Mouse (Mus musculus): ENCODE measurements around the gene Ube2e2. TPM values are rescaled to one million over a fixed set of nuclear protein-coding genes. Genes with fewer than 3 reads are reported as not detected.
"Not testable (repeated sequence)": the region's sequence is repeated elsewhere in the genome, so short reads cannot be mapped to it uniquely, and the experiment has no call there.

Ube2e2 gene
- polyA plus RNA-seq, 1 experiment: 118 TPM

DNA sequence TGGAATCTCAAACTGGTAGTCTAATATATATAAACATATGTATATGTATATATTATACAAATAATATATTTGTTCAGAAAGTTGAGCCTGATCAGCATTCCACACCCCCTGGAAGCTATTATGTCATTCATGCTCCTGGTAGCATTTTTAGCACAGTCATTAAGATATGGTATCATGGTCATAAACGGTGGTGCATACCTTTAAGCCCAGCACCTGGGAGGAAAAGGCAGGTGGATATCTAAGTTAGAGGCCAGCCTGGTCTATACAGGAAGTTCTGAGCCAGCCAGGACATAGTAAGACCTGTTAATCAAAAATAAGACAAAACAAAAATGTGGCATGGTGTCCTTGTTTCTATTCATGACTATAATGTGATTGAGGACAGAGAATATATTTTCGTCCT is 140.1 kb downstream of the Ube2e2 start:
- DNase-seq (ENCODE audit: low read depth): no peak

GRCm38 (mm10) chr14:18731154-18731553 is 162.9 kb downstream of the Ube2e2 start:
- no peak for DNase-seq (ENCODE audit: low read depth)

DNA sequence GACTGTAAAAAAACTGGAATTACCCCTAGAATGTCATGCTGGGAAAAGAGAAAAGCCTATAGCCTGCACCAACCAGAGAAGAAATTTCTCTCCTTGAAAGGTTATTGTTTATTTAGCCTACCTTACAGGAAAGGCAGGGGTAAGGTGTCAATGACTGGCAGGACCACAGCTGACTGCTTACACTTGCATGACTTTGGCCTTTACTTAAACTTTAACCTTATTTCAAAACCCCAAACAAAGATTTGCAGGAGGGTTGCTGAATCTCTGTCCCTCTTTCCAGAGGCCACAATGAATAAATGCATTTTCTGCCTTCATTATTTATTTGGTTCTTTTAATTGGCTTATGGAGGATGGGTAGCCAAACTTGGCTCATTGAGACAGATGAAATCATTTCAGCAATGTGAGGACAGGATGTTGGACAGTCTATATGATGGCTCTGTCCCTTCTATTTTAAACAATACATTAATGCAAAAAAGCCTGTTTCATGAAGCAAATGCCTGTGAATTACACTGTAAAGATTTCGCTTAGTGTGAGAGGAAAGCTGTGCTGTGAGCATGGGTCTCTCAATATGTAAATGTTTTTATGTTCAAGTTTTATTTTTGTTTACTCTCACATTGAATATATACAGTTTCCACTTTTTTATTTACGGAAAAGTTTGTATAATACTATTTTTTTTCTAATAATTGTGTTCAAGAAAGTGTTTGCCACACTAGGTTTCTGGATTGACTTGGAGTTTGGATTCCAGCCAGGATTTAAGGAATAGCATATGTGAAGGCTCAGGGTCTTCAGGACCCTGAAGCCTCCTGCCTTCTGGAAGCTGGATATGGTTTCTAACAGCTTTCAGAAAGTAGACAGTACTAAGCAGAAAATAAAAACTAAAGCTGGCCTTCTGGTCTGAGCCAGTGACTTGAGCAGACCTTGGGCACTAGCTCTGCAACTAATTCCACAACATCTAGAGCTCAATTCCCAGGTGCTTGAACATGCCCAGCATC is 173.2 kb downstream of the Ube2e2 start:
- no peak for DNase-seq (ENCODE audit: low read depth)

GRCm38 (mm10) chr14:18716970-18717369 is 177.1 kb downstream of the Ube2e2 start:
- no peak for DNase-seq (ENCODE audit: low read depth)

- no peak for DNase-seq (ENCODE audit: low read depth)
Measured at GRCm38 (mm10) chr14:18715529-18715928, 178.5 kb downstream of the Ube2e2 start.

GRCm38 (mm10) chr14:18697662-18698225 is 196.3 kb downstream of the Ube2e2 start:
- DNase-seq (ENCODE audit: low read depth): no peak

- DNase-seq (ENCODE audit: low read depth): not testable (repeated sequence)
Measured at GRCm38 (mm10) chr14:18696418-18696817, 197.6 kb downstream of the Ube2e2 start.

DNA sequence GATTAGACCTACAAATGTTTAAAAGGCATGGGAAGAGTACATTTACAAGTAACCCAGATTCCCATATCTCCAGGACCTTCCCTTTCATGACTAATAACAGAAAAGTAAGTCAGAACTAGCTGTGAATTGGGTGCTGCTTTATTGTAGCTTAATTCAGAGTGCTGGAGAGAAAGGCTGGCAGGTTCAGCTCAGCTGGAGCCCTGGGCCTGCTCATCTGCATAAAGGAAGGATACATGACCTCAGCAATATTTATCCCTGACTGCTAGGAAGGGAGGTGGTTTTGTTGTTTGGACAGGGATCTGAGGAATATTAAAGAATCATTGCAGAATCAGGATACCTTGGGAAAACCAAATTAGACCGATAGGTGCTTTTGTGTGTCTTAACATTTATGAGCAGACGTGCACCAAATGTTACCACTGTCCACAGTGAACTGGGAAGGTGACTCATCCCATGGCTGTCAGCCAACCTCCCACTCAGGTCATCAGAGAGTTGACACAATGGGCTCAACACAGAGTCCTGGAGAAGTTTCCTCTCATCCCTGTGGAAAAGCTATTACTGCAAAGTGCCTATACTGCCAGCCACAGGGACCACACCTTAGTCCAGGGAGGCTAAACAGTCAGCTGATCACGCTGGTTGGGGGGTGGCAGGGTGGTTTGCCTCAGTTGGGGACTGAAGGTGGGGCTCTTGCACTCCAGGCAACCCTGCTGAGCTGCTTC is 215.8 kb downstream of the Ube2e2 start:
- DNase-seq (ENCODE audit: low read depth): no peak

GRCm38 (mm10) chr14:18670712-18671111 is 223.4 kb downstream of the Ube2e2 start:
- DNase-seq (ENCODE audit: low read depth): no peak

GRCm38 (mm10) chr14:18669301-18669935 is 224.6 kb downstream of the Ube2e2 start:
- no peak for DNase-seq (ENCODE audit: low read depth)

GRCm38 (mm10) chr14:18668309-18668708 is 225.8 kb downstream of the Ube2e2 start:
- DNase-seq (ENCODE audit: low read depth): not testable (repeated sequence)

- DNase-seq (ENCODE audit: low read depth): no peak
Measured at GRCm38 (mm10) chr14:18667755-18668154, 226.3 kb downstream of the Ube2e2 start.

GRCm38 (mm10) chr14:18666251-18666650 is 227.8 kb downstream of the Ube2e2 start:
- no peak for DNase-seq (ENCODE audit: low read depth)

- DNase-seq (ENCODE audit: low read depth): no peak
Measured at GRCm38 (mm10) chr14:18665267-18666024, 228.6 kb downstream of the Ube2e2 start.

- no peak for DNase-seq (ENCODE audit: low read depth)
Measured at GRCm38 (mm10) chr14:18663666-18664065, 230.4 kb downstream of the Ube2e2 start.

- no peak for DNase-seq (ENCODE audit: low read depth)
Measured at GRCm38 (mm10) chr14:18657777-18658753, 236.0 kb downstream of the Ube2e2 start.

DNA sequence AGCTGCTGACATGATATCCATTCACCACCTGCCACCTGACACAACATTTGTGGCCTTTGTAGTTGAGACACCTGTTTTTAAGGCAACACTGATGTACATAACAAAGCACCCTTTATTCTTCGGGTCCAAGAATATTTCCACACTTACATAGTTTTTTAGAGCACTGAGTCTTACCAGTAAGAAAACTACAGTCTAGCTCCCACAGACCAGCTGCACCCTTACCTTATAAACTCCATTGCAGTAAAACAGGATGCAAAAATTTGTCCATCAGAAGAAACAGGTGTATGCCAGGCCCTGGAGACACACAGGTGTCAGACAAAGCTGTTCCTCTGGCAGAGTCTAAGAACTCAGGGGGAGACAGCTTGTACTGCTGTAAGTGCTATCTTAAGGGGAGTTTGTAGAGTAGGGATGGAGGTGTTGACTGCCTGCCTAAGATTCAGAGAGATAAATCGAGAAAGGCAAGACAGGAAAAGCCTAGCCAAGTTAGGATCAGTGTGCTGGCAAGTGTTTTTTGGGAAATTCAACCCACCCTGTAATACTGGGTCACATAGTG is 244.9 kb downstream of the Ube2e2 start:
- DNase-seq (ENCODE audit: low read depth): no peak

- DNase-seq (ENCODE audit: low read depth): no peak
Measured at GRCm38 (mm10) chr14:18641656-18642055, 252.4 kb downstream of the Ube2e2 start.

- DNase-seq (ENCODE audit: low read depth): no peak
Measured at GRCm38 (mm10) chr14:18638753-18639456, 255.2 kb downstream of the Ube2e2 start.

All from gonadal fat pad, adult 2 months (tissue).